Mouse (Mus musculus) gastrocnemius, postnatal 4 days (tissue): Measurements from ENCODE around the gene Fam178b. TPM values are rescaled to one million over a fixed set of nuclear protein-coding genes. Genes with fewer than 3 reads are reported as not detected.
"Not testable (repeated sequence)": the region's sequence is repeated elsewhere in the genome, so short reads cannot be mapped to it uniquely, and the experiment has no call there.

Experiments used
- DNase-seq, 2 experiments: peaks; one replicate each; pipeline ENCODE4 v3.0.0; 2021 to 2022; ENCODE audit warnings: low spot score in 2 of 2, mixed read lengths in 2 of 2
- total RNA-seq, 2 experiments: library from RNA; stranded (reverse); gene quantifications; 2 replicates each; pipeline ENCODE4 v1.2.3; 2021

Gene Fam178b
- total RNA-seq, 2 experiments from 2014 or later: 1.3 to 1.5 TPM

- DNase-seq: peak in 1 of 2 experiments; percentile 59
Observed at GRCm38 (mm10) chr1:36547981-36548598, 134.9 kb downstream of the Fam178b start.

GRCm38 (mm10) chr1:36546888-36547471 is 136.0 kb downstream of the Fam178b start, which contains the start of gene Ankrd39:
Gene Ankrd39 (minus strand): TSS chr1:36547445.
- peak; percentile 92 to 98 for DNase-seq

- DNase-seq: no peak
Observed at GRCm38 (mm10) chr1:36545845-36546600, 137.0 kb downstream of the Fam178b start.

GRCm38 (mm10) chr1:36545382-36545781 is 137.6 kb downstream of the Fam178b start:
- no peak for DNase-seq

- no peak for DNase-seq
Observed at GRCm38 (mm10) chr1:36542925-36543324, 140.1 kb downstream of the Fam178b start.

GRCm38 (mm10) chr1:36541844-36542243 is 141.1 kb downstream of the Fam178b start:
- DNase-seq: no peak

GRCm38 (mm10) chr1:36540807-36541206 is 142.2 kb downstream of the Fam178b start:
- no peak for DNase-seq

- no peak for DNase-seq
Observed at GRCm38 (mm10) chr1:36540132-36540531, 142.9 kb downstream of the Fam178b start.

- DNase-seq: peak in 1 of 2 experiments; percentile 62
Observed at GRCm38 (mm10) chr1:36539186-36539585, 143.8 kb downstream of the Fam178b start, which contains the start of gene Gm42417. Gene Gm42417 (minus strand): TSS chr1:36539429.

- DNase-seq: no peak
Observed at GRCm38 (mm10) chr1:36538727-36539126, 144.3 kb downstream of the Fam178b start.

- not testable (repeated sequence) for DNase-seq
Observed at GRCm38 (mm10) chr1:36536783-36537182, 146.2 kb downstream of the Fam178b start, which contains the start of gene Ankrd23. Gene Ankrd23 (minus strand): TSS chr1:36536883.

GRCm38 (mm10) chr1:36536397-36536728 is 146.6 kb downstream of the Fam178b start:
- no peak for DNase-seq

- peak in 1 of 2 experiments; percentile 66 for DNase-seq
Observed at GRCm38 (mm10) chr1:36535477-36536396, 147.2 kb downstream of the Fam178b start.

- peak in 1 of 2 experiments; percentile 41 for DNase-seq
Observed at GRCm38 (mm10) chr1:36534595-36535058, 148.4 kb downstream of the Fam178b start.

GRCm38 (mm10) chr1:36533546-36533945 is 149.4 kb downstream of the Fam178b start:
- no peak for DNase-seq

- no peak for DNase-seq
Observed at GRCm38 (mm10) chr1:36531461-36531860, 151.5 kb downstream of the Fam178b start.

- no peak for DNase-seq
Observed at GRCm38 (mm10) chr1:36530962-36531361, 152.0 kb downstream of the Fam178b start.

GRCm38 (mm10) chr1:36530485-36530884 is 152.5 kb downstream of the Fam178b start:
- DNase-seq: no peak

GRCm38 (mm10) chr1:36529875-36530274 is 153.1 kb downstream of the Fam178b start:
- no peak for DNase-seq

- no peak for DNase-seq
Observed at GRCm38 (mm10) chr1:36529274-36529673, 153.7 kb downstream of the Fam178b start.

- no peak for DNase-seq
Observed at GRCm38 (mm10) chr1:36528351-36528750, 154.6 kb downstream of the Fam178b start.
